Mouse (Mus musculus) CH12F3 (cell line): ENCODE measurements around the gene Wdr89.
"Not testable (repeated sequence)": the region's sequence is repeated elsewhere in the genome, so short reads cannot be mapped to it uniquely, and the experiment has no call there.

Experiments used
- in situ Hi-C: fragments of 300-500 bp; cut with MboI; formaldehyde crosslinking; loops from 2 replicates; pipeline ENCODE4 v1.14.3; 2020; ENCODE audit warnings: low sequenced_read_pairs

The Wdr89 gene

GRCm38 (mm10) chr12:75669258-75670106 lies at the start of gene Wdr89:
Gene Wdr89 (minus strand): TSS chr12:75669537.
- in situ Hi-C loops, result no loop called here

- in situ Hi-C loops, result no loop called here
Measured at GRCm38 (mm10) chr12:75713596-75713995, 44.3 kb upstream of the Wdr89 start.

- in situ Hi-C loops, result not testable (repeated sequence)
Measured at GRCm38 (mm10) chr12:75712905-75713304, 43.6 kb upstream of the Wdr89 start.

- in situ Hi-C loops, result no loop called here
Measured at GRCm38 (mm10) chr12:75710596-75711376, 41.4 kb upstream of the Wdr89 start.

- in situ Hi-C loops, result no loop called here
Measured at GRCm38 (mm10) chr12:75709506-75709905, 40.2 kb upstream of the Wdr89 start.

GRCm38 (mm10) chr12:75706670-75707069 lies 37.3 kb upstream of the Wdr89 start:
- in situ Hi-C loops, result no loop called here

- in situ Hi-C loops, result no loop called here
Measured at GRCm38 (mm10) chr12:75702739-75703122, 33.4 kb upstream of the Wdr89 start.

GRCm38 (mm10) chr12:75702084-75702738 lies 32.9 kb upstream of the Wdr89 start:
- in situ Hi-C loops, result no loop called here

GRCm38 (mm10) chr12:75701173-75702083 lies 32.1 kb upstream of the Wdr89 start:
- in situ Hi-C loops, result no loop called here

- in situ Hi-C loops, result no loop called here
Measured at GRCm38 (mm10) chr12:75698692-75699091, 29.4 kb upstream of the Wdr89 start.

GRCm38 (mm10) chr12:75695845-75696244 lies 26.5 kb upstream of the Wdr89 start:
- in situ Hi-C loops, result not testable (repeated sequence)

GRCm38 (mm10) chr12:75689003-75689402 lies 19.7 kb upstream of the Wdr89 start:
- in situ Hi-C loops, result no loop called here

- in situ Hi-C loops, result no loop called here
Measured at GRCm38 (mm10) chr12:75687314-75687713, 18.0 kb upstream of the Wdr89 start.

GRCm38 (mm10) chr12:75684026-75684425 lies 14.7 kb upstream of the Wdr89 start:
- in situ Hi-C loops, result not testable (repeated sequence)

GRCm38 (mm10) chr12:75683598-75683997 lies 14.3 kb upstream of the Wdr89 start:
- in situ Hi-C loops, result no loop called here

GRCm38 (mm10) chr12:75682842-75683241 lies 13.5 kb upstream of the Wdr89 start:
- in situ Hi-C loops, result no loop called here

GRCm38 (mm10) chr12:75681101-75681500 lies 11.8 kb upstream of the Wdr89 start:
- in situ Hi-C loops, result no loop called here

GRCm38 (mm10) chr12:75678393-75678792 lies 9.1 kb upstream of the Wdr89 start:
- in situ Hi-C loops, result no loop called here

- in situ Hi-C loops, result no loop called here
Measured at GRCm38 (mm10) chr12:75672630-75673029, 3.3 kb upstream of the Wdr89 start.

- in situ Hi-C loops, result no loop called here
Measured at GRCm38 (mm10) chr12:75671759-75672315, 2.5 kb upstream of the Wdr89 start.
